Mouse (Mus musculus): Measurements from ENCODE around the gene Pdss2.
A peak's percentile ranks its signal among the peaks of the same experiment; 100 is the strongest.

Gene Pdss2

DNA sequence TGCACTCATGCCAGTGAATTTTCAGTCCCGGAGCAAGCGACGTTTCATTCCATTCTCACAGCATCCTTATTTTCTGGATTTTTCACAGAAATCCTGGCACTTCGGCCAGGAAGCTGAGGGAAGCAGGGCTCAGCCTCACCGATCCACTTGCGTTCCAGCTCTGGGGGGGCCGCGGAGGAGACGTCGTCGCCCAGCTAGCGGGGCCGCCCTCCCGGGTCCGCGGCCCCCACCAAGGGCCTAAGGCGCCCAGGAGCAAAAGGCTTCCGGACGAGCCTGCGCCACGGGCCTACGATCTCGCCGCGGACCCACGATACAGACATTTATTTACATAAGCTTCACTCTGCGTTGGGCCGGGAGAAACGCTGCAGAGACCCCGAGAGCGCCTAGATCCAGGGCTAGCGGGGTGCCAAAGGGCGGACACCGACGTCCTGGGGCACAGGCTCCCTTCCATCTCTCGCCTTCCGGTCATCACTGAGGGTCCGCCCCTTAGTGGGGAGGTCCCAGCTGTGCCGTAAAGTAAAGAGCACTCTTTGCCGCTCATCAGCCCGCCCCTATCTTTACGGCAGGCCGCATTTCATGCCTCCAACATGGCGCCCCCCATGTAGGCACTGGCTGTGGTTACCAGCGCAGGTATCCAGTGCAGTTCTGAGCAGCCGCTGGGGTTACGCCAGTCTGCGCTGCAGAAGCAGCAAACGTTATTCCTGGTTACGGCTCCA is at the start of gene Pdss2:
Pdss2 (plus strand) TSS at position 577 of the 716 bp plus-strand sequence.
- DNase-seq (ENCODE audit: low read depth, low spot score): peak; percentile 95

- no peak for DNase-seq (ENCODE audit: low read depth, low spot score)
These were observed 49.2 kb upstream of the Pdss2 start for GRCm38 (mm10) chr10:43172066-43172465.

DNA sequence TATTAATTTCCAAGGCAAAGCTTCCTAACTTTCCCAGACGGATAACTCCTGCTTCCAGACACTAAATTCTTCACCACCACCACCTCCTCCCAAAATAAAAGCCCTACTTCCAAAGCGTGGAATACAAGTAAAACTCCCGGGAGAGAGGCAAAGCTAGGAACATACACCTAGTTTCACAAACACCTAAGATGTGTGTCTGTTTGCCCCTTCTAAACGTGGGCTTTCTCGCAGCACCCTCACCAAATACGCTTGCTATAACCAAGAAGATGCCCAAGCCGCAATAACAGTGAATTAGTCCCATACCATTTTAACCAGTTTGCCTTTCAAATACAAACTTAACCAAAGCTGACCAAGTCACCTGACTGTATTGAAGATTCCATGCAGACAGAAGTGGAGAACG is 48.7 kb upstream of the Pdss2 start:
- DNase-seq (ENCODE audit: low read depth, low spot score): no peak

DNA sequence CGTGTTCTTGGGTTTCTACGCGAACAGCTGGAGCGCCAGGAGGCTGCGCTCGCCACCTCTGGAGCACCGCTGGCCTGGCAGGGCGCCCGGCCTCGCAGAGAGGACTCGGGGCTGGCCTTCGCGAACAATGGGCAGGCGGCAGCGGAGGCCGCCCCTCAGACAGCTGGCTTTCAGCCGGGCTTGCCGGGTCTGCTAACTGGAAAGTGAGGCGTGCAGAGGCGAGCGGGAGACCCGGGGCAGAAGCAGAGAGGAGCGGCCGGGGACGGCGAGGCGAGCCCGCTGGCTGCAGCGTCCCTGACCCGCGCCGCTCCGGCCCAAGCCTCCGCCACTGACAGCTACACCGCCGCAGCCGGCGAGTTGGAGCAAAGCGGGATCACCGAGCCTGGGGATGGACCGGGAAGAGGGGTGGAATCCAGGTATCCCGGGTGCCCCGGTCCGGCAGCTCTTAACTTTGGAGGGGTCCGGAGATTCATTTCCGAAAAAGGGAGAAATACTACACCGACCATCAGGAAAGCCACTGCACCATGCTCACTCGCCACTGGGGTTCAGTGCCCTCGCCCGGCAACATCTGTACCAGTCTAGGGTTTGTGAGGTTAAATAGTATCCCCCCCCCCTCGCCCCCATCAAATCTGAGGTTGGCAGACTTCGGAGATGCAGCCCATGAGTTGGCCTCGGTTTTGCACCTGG is 48.0 kb upstream of the Pdss2 start:
- no peak for DNase-seq (ENCODE audit: low read depth, low spot score)

- DNase-seq (ENCODE audit: low read depth, low spot score): no peak
These were observed 47.4 kb upstream of the Pdss2 start for GRCm38 (mm10) chr10:43173828-43174325.

DNA sequence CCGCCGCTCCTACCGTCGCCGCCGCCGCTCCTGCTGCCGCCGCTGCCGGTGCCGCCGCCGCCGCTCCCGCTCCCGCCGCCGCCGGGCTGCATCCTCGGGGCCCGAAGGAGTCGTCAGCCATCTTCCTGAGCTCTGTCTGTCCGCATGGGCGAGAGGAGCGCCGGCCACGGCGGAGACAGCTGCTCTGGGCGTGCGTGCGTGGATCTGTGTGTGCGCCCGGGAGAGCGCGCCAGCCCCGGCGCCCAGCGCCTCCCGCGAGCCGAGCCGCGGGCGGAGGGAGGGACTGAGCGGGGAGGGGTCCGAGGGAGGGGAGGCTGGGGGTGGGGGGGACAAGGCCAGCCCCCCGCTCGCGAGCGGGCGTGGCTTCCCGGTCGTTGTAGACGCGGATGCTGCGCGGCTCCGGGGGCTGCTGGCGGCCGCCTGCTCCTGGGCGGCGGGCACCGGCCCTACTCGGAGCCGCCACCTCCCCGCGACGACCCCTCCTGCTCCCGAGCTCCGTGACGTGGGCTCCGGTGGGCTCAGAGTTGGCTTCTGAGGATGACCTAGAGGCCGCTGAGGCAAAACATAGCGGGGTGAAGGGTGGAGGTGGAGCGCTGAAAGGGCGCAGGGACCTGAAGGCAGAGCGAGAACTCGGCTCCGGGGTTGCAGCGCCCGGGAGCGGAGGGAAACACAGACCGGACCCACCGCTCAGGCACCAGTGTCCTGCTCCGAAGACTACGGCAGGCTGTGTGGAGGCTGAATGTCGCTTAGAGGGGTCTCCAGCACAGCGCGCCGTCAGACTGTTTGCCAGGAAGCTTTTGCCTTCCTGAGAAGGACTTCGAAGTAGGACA is 46.7 kb upstream of the Pdss2 start, which contains the start of the genes Sobp and 9030612E09Rik:
Sobp (minus strand) TSS at position 205 of the 830 bp plus-strand sequence.
9030612E09Rik (plus strand) TSS at position 379 of the 830 bp plus-strand sequence.
- peak; percentile 58 for DNase-seq (ENCODE audit: low read depth, low spot score)

- peak; percentile 34 for DNase-seq (ENCODE audit: low read depth, low spot score)
These were observed 46.1 kb upstream of the Pdss2 start for GRCm38 (mm10) chr10:43175156-43175601.

- DNase-seq (ENCODE audit: low read depth, low spot score): no peak
These were observed 40.9 kb upstream of the Pdss2 start for GRCm38 (mm10) chr10:43180313-43180912.

DNA sequence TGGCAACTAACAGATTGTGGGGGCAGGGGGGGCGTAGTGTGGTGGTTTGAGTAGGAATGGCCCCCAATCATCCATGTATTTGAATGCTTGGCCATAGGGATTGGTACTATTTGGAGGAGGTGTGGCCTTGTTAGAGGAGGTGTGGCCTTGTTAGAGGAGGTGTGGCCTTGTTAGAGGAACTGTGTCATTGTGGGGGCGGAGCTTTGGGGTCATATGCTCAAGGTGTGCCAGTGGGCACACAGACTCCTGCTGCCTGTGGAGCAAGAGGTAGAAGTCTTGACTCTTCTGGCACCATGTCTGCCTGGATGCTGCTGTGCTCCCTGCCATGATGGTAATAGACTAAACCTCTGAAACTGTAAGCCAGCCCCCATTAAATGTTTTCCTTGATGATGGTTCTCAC is 21.1 kb upstream of the Pdss2 start:
- no peak for DNase-seq (ENCODE audit: low read depth, low spot score)

- no peak for DNase-seq (ENCODE audit: low read depth, low spot score)
These were observed 17.4 kb upstream of the Pdss2 start for GRCm38 (mm10) chr10:43203865-43204264.

- DNase-seq (ENCODE audit: low read depth, low spot score): no peak
These were observed 9.4 kb upstream of the Pdss2 start for GRCm38 (mm10) chr10:43211866-43212265.

- DNase-seq (ENCODE audit: low read depth, low spot score): no peak
These were observed 3.9 kb upstream of the Pdss2 start for GRCm38 (mm10) chr10:43217361-43217900.

- DNase-seq (ENCODE audit: low read depth, low spot score): peak; percentile 9
These were observed 807 bp upstream of the Pdss2 start for GRCm38 (mm10) chr10:43220479-43220878.

DNA sequence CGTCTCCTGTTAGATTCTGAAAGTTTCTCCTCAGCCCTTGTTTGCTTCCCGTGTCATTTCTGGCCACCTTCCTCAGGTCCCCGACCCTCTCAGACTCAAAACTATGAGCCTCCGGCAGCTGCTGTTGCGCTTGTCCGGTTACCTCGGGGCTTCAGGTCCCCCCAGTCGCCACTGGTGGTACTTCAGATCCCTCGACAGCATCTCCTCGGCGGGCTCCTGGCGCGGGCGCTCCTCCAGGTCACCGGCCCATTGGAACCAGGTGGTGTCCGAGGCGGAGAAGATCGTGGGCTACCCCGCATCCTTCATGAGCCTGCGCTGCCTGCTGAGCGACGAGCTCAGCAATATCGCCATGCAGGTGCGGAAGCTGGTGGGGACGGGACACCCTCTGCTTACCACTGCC is 373 bp downstream of the Pdss2 start:
- no peak for DNase-seq (ENCODE audit: low read depth, low spot score)

GRCm38 (mm10) chr10:43223391-43223790 is 2.1 kb downstream of the Pdss2 start:
- no peak for DNase-seq (ENCODE audit: low read depth, low spot score)

DNA sequence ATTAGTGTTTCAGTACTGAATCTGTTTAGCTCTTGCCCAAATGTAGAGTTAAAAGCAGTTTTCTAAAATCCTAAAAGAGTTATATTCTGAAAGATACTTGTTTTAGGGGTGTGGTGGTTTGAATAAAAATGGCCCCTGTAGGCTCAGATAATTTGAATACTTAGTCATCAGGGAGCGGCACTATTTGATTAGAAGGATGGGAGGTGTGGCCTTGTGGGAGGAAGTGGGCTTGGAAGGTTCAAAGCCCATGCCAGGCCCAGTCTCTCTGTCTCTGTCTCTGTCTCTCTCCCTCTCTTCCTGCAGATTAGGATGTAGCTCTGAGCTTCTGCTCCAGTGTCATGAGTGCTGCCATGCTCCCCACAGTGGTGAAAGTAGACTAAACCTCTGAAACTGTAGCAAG is 5.1 kb downstream of the Pdss2 start:
- DNase-seq (ENCODE audit: low read depth, low spot score): no peak

DNA sequence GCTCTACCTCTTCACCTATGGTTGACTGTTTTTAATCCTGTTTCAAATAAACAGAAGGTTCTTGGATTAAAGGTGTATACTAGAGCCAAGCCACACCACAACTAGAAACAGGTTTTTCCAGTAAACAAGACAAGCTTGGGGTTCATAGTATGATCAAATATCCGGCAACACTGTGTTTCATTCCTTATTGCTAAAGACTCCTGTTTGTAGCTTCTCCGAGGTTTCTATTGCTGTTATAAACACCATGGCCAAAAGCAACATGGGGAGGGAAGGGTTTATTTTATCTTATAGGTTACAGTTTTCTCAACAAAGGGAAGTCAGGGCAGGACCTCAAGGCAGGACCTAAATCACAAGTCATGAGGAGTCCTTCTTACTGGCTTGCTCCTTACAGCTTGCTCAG is 8.0 kb downstream of the Pdss2 start:
- DNase-seq (ENCODE audit: low read depth, low spot score): no peak

- DNase-seq (ENCODE audit: low read depth, low spot score): no peak
These were observed 13.2 kb downstream of the Pdss2 start for GRCm38 (mm10) chr10:43234522-43234921.

- DNase-seq (ENCODE audit: low read depth, low spot score): no peak
These were observed 13.7 kb downstream of the Pdss2 start for GRCm38 (mm10) chr10:43235011-43235410.

- DNase-seq (ENCODE audit: low read depth, low spot score): no peak
These were observed 14.7 kb downstream of the Pdss2 start for GRCm38 (mm10) chr10:43235758-43236669.
